Mouse (Mus musculus): Measurements from ENCODE around the gene Gpank1. TPM values are rescaled to one million over a fixed set of nuclear protein-coding genes. Genes with fewer than 3 reads are reported as not detected.
"Not testable (repeated sequence)": the region's sequence is repeated elsewhere in the genome, so short reads cannot be mapped to it uniquely, and the experiment has no call there.

Gene Gpank1
- polyA plus RNA-seq, 1 experiment, result 20.9 TPM

DNA sequence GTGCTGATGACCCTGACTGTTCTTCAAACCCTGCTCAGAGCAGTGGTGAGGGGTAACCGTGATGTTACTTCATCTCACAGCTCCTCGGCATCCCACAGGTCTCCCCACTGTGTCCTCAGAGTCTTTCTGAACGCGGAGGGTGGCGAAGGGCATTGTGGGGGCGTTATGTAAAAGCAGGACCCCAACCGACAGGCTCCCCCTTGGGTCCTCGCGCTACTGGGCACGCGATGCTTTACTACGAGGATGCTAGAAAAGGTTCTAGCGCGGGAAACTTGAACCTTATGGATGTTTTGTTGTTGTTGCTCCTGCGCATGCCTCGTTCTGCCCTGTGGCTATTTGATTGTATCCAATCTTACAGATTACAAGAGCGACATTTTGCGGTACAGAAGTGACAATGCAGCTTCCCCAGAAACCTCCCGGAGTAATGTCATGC lies 632 bp downstream of the Gpank1 start, which contains the start of gene Csnk2b:
Gene Csnk2b, minus strand, starts transcription at position 183 of the 433 bp plus-strand sequence.
- peak within 1 kb of the TSS; percentile 99 for H3K4me3 ChIP-seq (ENCODE audit: extremely low read depth, insufficient read depth, insufficient read length)
- no peaks in the 10 kb centered on the region for H3K27me3 ChIP-seq (ENCODE audit: control insufficient read depth, insufficient read depth, low read length)
- 1% methylated on average over 19 of the region's 19 CpGs for WGBS
- H3K27ac ChIP-seq (ENCODE audit: insufficient read depth, low read length), result peak within 1 kb of the TSS; percentile 79
- TF ChIP-seq CTCF (IDR thresholded peaks at IDR 0.05; ENCODE audit: extremely low read depth, insufficient read depth, insufficient read length, insufficient replicate concordance), result no peak
- no peak for TF ChIP-seq POLR2A (IDR thresholded peaks at IDR 0.05; ENCODE audit: low read depth, low read length)
- H3K4me1 ChIP-seq (ENCODE audit: control insufficient read depth, insufficient read depth, insufficient read length), result peaks cover 9% of the 10 kb centered on the region
- peaks cover 19% of the 10 kb centered on the region for H3K36me3 ChIP-seq (ENCODE audit: control insufficient read depth, insufficient read depth, low read length)
- no peak for DNase-seq (ENCODE audit: low read depth in 1 of 2, low spot score in 2 of 2)

DNA sequence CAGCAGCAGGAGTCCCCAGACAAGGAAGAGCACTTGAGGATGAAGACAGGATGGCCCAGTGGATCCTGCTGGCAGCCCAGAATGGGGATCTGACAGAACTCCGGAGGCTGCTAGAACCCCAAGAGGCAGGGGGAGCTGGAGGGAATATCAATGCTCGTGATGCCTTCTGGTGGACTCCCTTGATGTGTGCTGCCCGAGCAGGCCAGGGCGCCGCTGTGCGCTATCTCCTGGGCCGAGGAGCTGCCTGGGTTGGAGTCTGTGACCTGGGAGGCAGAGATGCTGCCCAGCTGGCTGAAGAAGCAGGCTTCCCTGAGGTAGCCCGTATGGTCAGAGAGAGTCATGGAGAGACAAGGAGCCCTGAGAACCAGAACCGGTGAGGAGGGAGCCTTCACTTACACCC lies 2.0 kb downstream of the Gpank1 start:
- DNase-seq (ENCODE audit: low read depth in 1 of 2, low spot score in 2 of 2); H3K27me3 ChIP-seq (ENCODE audit: control insufficient read depth, insufficient read depth, low read length); H3K4me3 ChIP-seq (ENCODE audit: extremely low read depth, insufficient read depth, insufficient read length); H3K27ac ChIP-seq (ENCODE audit: insufficient read depth, low read length): not testable (repeated sequence)
- Histone ChIP-seq H3K4me1 (ENCODE audit: control insufficient read depth, insufficient read depth, insufficient read length) (peaks cover 15% of the 10 kb centered on the region), H3K36me3 (ENCODE audit: control insufficient read depth, insufficient read depth, low read length) (peaks cover 11% of the 10 kb centered on the region; the same call in 1 of the 2 replicates)
- WGBS, result 94% methylated on average over 9 of the region's 9 CpGs

GRCm38 (mm10) chr17:35124261-35124896 lies 3.1 kb downstream of the Gpank1 start:
- not testable (repeated sequence) for H3K27ac ChIP-seq (ENCODE audit: insufficient read depth, low read length); H3K4me3 ChIP-seq (ENCODE audit: extremely low read depth, insufficient read depth, insufficient read length); H3K36me3 ChIP-seq (ENCODE audit: control insufficient read depth, insufficient read depth, low read length); DNase-seq (ENCODE audit: low read depth in 1 of 2, low spot score in 2 of 2); H3K27me3 ChIP-seq (ENCODE audit: control insufficient read depth, insufficient read depth, low read length)
- 95% methylated on average over 12 of the region's 12 CpGs for WGBS
- H3K4me1 ChIP-seq (ENCODE audit: control insufficient read depth, insufficient read depth, insufficient read length), result peaks cover 15% of the 10 kb centered on the region

DNA sequence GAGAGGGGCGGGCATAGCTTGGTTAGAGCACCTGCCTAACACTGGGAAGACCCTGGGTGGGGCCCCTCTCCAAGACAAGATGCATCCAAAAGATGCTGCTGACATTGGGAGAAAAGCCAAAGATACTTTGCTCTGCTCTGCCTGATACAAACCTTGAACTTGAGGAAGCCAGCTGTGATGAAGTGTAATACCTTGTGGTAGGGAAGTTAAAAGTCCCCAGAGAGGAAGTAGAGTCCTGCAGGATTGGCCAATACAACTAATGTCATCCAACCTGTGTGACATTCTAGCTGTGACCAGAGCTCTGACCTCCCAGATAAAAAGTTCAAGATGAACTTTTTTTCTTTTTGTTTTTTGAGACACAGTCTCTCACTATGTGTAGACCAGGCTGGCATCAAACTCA lies 3.8 kb downstream of the Gpank1 start:
- Histone ChIP-seq H3K27ac (ENCODE audit: insufficient read depth, low read length) (no peak overlapping the region), H3K4me1 (ENCODE audit: control insufficient read depth, insufficient read depth, insufficient read length) (peaks cover 15% of the 10 kb centered on the region), H3K27me3 (ENCODE audit: control insufficient read depth, insufficient read depth, low read length) (no peaks in the 10 kb centered on the region), H3K4me3 (ENCODE audit: extremely low read depth, insufficient read depth, insufficient read length) (no peak overlapping the region), H3K36me3 (ENCODE audit: control insufficient read depth, insufficient read depth, low read length) (peaks cover 8% of the 10 kb centered on the region; the same call in 1 of the 2 replicates)
- no peak for DNase-seq (ENCODE audit: low read depth in 1 of 2, low spot score in 2 of 2)
- TF ChIP-seq CTCF (IDR thresholded peaks at IDR 0.05; ENCODE audit: extremely low read depth, insufficient read depth, insufficient read length, insufficient replicate concordance) (no peak), POLR2A (IDR thresholded peaks at IDR 0.05; ENCODE audit: low read depth, low read length) (no peak)
- 93% methylated on average over 1 of the region's 1 CpGs for WGBS

GRCm38 (mm10) chr17:35125578-35125977 lies 4.3 kb downstream of the Gpank1 start:
- DNase-seq (ENCODE audit: low read depth in 1 of 2, low spot score in 2 of 2), result no peak
- H3K4me3 ChIP-seq (ENCODE audit: extremely low read depth, insufficient read depth, insufficient read length), result peak overlapping the region; percentile 81; the same call in 1 of the 2 replicates
- H3K4me1 ChIP-seq (ENCODE audit: control insufficient read depth, insufficient read depth, insufficient read length), result peaks cover 11% of the 10 kb centered on the region
- H3K36me3 ChIP-seq (ENCODE audit: control insufficient read depth, insufficient read depth, low read length), result peaks cover 8% of the 10 kb centered on the region; the same call in 1 of the 2 replicates
- WGBS, result 52% methylated on average over 6 of the region's 6 CpGs
- H3K27me3 ChIP-seq (ENCODE audit: control insufficient read depth, insufficient read depth, low read length), result no peaks in the 10 kb centered on the region
- TF ChIP-seq CTCF (IDR thresholded peaks at IDR 0.05; ENCODE audit: extremely low read depth, insufficient read depth, insufficient read length, insufficient replicate concordance), result no peak
- no peak for TF ChIP-seq POLR2A (IDR thresholded peaks at IDR 0.05; ENCODE audit: low read depth, low read length)
- H3K27ac ChIP-seq (ENCODE audit: insufficient read depth, low read length), result no peak overlapping the region

- under 1% methylated on average over 36 of the region's 36 CpGs for WGBS
- peak in 1 of 2 experiments; percentile 76 for DNase-seq (ENCODE audit: low read depth in 1 of 2, low spot score in 2 of 2)
- peak; percentile 81 for TF ChIP-seq POLR2A (IDR thresholded peaks at IDR 0.05; ENCODE audit: low read depth, low read length)
- TF ChIP-seq CTCF (IDR thresholded peaks at IDR 0.05; ENCODE audit: extremely low read depth, insufficient read depth, insufficient read length, insufficient replicate concordance), result no peak
- H3K4me1 ChIP-seq (ENCODE audit: control insufficient read depth, insufficient read depth, insufficient read length), result peaks cover 11% of the 10 kb centered on the region
- H3K27me3 ChIP-seq (ENCODE audit: control insufficient read depth, insufficient read depth, low read length), result no peaks in the 10 kb centered on the region
- peak within 1 kb of the TSS; percentile 81 for H3K4me3 ChIP-seq (ENCODE audit: extremely low read depth, insufficient read depth, insufficient read length)
- peaks cover 8% of the 10 kb centered on the region; the same call in 1 of the 2 replicates for H3K36me3 ChIP-seq (ENCODE audit: control insufficient read depth, insufficient read depth, low read length)
- H3K27ac ChIP-seq (ENCODE audit: insufficient read depth, low read length), result peak within 1 kb of the TSS; percentile 74
These were observed 5.0 kb downstream of the Gpank1 start, which contains the start of gene D17H6S53E for GRCm38 (mm10) chr17:35126206-35126611. TSS of gene D17H6S53E (plus strand) at chr17:35126373.

- WGBS, result 37% methylated on average over 13 of the region's 13 CpGs
- no peak for DNase-seq (ENCODE audit: low read depth in 1 of 2, low spot score in 2 of 2)
- H3K4me3 ChIP-seq (ENCODE audit: extremely low read depth, insufficient read depth, insufficient read length), result peak overlapping the region; percentile 81
- H3K36me3 ChIP-seq (ENCODE audit: control insufficient read depth, insufficient read depth, low read length), result peaks cover 8% of the 10 kb centered on the region; the same call in 1 of the 2 replicates
- H3K4me1 ChIP-seq (ENCODE audit: control insufficient read depth, insufficient read depth, insufficient read length), result peaks cover 11% of the 10 kb centered on the region
- H3K27me3 ChIP-seq (ENCODE audit: control insufficient read depth, insufficient read depth, low read length), result no peaks in the 10 kb centered on the region
- H3K27ac ChIP-seq (ENCODE audit: insufficient read depth, low read length), result peak overlapping the region; percentile 74
- TF ChIP-seq CTCF (IDR thresholded peaks at IDR 0.05; ENCODE audit: extremely low read depth, insufficient read depth, insufficient read length, insufficient replicate concordance), result no peak
- no peak for TF ChIP-seq POLR2A (IDR thresholded peaks at IDR 0.05; ENCODE audit: low read depth, low read length)
These were observed 5.8 kb downstream of the Gpank1 start for GRCm38 (mm10) chr17:35127017-35127416.
